Mouse (Mus musculus): ENCODE measurements around the gene Ccm2l.

The Ccm2l gene

GRCm38 (mm10) chr2:153065747-153066508, at the start of gene Ccm2l:
Gene Ccm2l (plus strand): TSS chr2:153065955.
- no peak for DNase-seq (ENCODE audit: low read depth, low spot score)

GRCm38 (mm10) chr2:153016786-153017185, 49.0 kb upstream of the Ccm2l start:
- no peak for DNase-seq (ENCODE audit: low read depth, low spot score)

- DNase-seq (ENCODE audit: low read depth, low spot score), result no peak
Measured at GRCm38 (mm10) chr2:153019355-153019754, 46.4 kb upstream of the Ccm2l start.

GRCm38 (mm10) chr2:153021163-153021562, 44.6 kb upstream of the Ccm2l start:
- no peak for DNase-seq (ENCODE audit: low read depth, low spot score)

- DNase-seq (ENCODE audit: low read depth, low spot score), result no peak
Measured at GRCm38 (mm10) chr2:153022855-153023254, 42.9 kb upstream of the Ccm2l start.

GRCm38 (mm10) chr2:153026052-153026451, 39.7 kb upstream of the Ccm2l start:
- no peak for DNase-seq (ENCODE audit: low read depth, low spot score)

- no peak for DNase-seq (ENCODE audit: low read depth, low spot score)
Measured at GRCm38 (mm10) chr2:153027501-153027900, 38.3 kb upstream of the Ccm2l start.

GRCm38 (mm10) chr2:153030422-153030821, 35.3 kb upstream of the Ccm2l start:
- DNase-seq (ENCODE audit: low read depth, low spot score), result no peak

GRCm38 (mm10) chr2:153031126-153032082, 34.4 kb upstream of the Ccm2l start, which contains the start of gene Xkr7:
Gene Xkr7 (plus strand): TSS chr2:153031852.
- no peak for DNase-seq (ENCODE audit: low read depth, low spot score)

GRCm38 (mm10) chr2:153032083-153032842, 33.5 kb upstream of the Ccm2l start:
- DNase-seq (ENCODE audit: low read depth, low spot score), result no peak

- DNase-seq (ENCODE audit: low read depth, low spot score), result no peak
Measured at GRCm38 (mm10) chr2:153032973-153033372, 32.8 kb upstream of the Ccm2l start.

- no peak for DNase-seq (ENCODE audit: low read depth, low spot score)
Measured at GRCm38 (mm10) chr2:153033545-153034230, 32.1 kb upstream of the Ccm2l start.

GRCm38 (mm10) chr2:153036690-153037089, 29.1 kb upstream of the Ccm2l start:
- DNase-seq (ENCODE audit: low read depth, low spot score), result peak; percentile 65

- no peak for DNase-seq (ENCODE audit: low read depth, low spot score)
Measured at GRCm38 (mm10) chr2:153043886-153044285, 21.9 kb upstream of the Ccm2l start.

GRCm38 (mm10) chr2:153045884-153046299, 19.9 kb upstream of the Ccm2l start:
- DNase-seq (ENCODE audit: low read depth, low spot score), result no peak

- DNase-seq (ENCODE audit: low read depth, low spot score), result no peak
Measured at GRCm38 (mm10) chr2:153047828-153048465, 17.8 kb upstream of the Ccm2l start.

- DNase-seq (ENCODE audit: low read depth, low spot score), result no peak
Measured at GRCm38 (mm10) chr2:153049288-153049996, 16.3 kb upstream of the Ccm2l start.

GRCm38 (mm10) chr2:153049997-153050358, 15.8 kb upstream of the Ccm2l start:
- DNase-seq (ENCODE audit: low read depth, low spot score), result no peak

- no peak for DNase-seq (ENCODE audit: low read depth, low spot score)
Measured at GRCm38 (mm10) chr2:153051095-153051494, 14.7 kb upstream of the Ccm2l start.

- DNase-seq (ENCODE audit: low read depth, low spot score), result no peak
Measured at GRCm38 (mm10) chr2:153051537-153051936, 14.2 kb upstream of the Ccm2l start.
